Mouse (Mus musculus): ENCODE data around the gene Lmln.

DNA sequence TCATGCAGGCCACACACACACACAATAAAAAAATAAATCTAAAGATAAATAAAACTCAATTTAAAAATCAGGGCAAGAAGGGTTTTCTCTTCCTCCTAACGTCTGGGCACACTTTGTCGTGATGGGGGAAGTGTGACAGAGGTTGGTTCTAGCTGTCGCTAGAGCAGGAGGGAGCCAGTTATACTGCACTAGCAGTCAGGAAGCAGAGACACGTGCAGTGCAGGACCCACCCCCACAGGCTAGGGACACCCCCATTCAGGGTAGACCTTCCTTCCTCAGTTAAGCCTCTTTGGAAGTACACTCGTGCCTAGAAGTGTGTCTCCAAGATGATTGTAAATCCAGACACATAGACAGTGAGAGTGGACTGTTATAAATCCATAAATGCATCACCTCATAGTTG is 12.6 kb downstream of the Lmln start:
- TF ChIP-seq CTCF (IDR thresholded peaks at IDR 0.05; ENCODE audit: control insufficient read depth, insufficient read depth, low read length), result no peak
- TF ChIP-seq POLR2A (IDR thresholded peaks at IDR 0.05; ENCODE audit: borderline replicate concordance, control insufficient read depth, low read depth, low read length), result no peak

Data from bone marrow, adult 2 months (tissue).